Mouse (Mus musculus): ENCODE results near the gene Mycbp2. TPM values are rescaled to one million over a fixed set of nuclear protein-coding genes. Genes with fewer than 3 reads are reported as not detected.

Mycbp2 gene
- total and polyA plus RNA-seq, 3 experiments: 25.9 to 60.1 (median 29.5) TPM

- H3K4me2 ChIP-seq (ENCODE audit: insufficient read depth, low read depth, poor library complexity, severe bottlenecking): no peak overlapping the region
- TF ChIP-seq SIN3A (IDR thresholded peaks at IDR 0.05; ENCODE audit: low read length): no peak
- no peak for TF ChIP-seq HCFC1 (IDR thresholded peaks at IDR 0.05; ENCODE audit: low read depth, low read length)
- TF ChIP-seq JUN (IDR thresholded peaks at IDR 0.05; ENCODE audit: insufficient read depth, low read depth, low read length): no peak
- TF ChIP-seq JUND (conservative IDR thresholded peaks at IDR 0.05; ENCODE audit: low read depth, low read length): no peak
- no peak for TF ChIP-seq RCOR1 (conservative IDR thresholded peaks at IDR 0.05; ENCODE audit: low read depth, low read length)
- TF ChIP-seq ZMIZ1 (IDR thresholded peaks at IDR 0.05; ENCODE audit: low read depth, low read length): no peak
- no peak for TF ChIP-seq SMC3 (IDR thresholded peaks at IDR 0.05; ENCODE audit: low read depth, low read length)
- no peak for TF ChIP-seq GABPA (IDR thresholded peaks at IDR 0.05; ENCODE audit: insufficient replicate concordance, low read depth, low read length)
- no peak for TF ChIP-seq MXI1 (IDR thresholded peaks at IDR 0.05; ENCODE audit: low read depth, low read length)
- TF ChIP-seq ZC3H11A (IDR thresholded peaks at IDR 0.05; ENCODE audit: low read depth, low read length): no peak
- no peak for TF ChIP-seq ETS1 (conservative IDR thresholded peaks at IDR 0.05; ENCODE audit: low read depth, low read length)
- no peak for TF ChIP-seq IRF4 (IDR thresholded peaks at IDR 0.05; ENCODE audit: low read depth, low read length)
- no peak for TF ChIP-seq MYC (IDR thresholded peaks at IDR 0.05; ENCODE audit: low read depth, low read length)
- H3K9me3 ChIP-seq (replicated peaks; ENCODE audit: low read length): no peaks in the 10 kb centered on the region
- no peak for DNase-seq (ENCODE audit: extremely low read depth)
- H3K27me3 ChIP-seq (replicated peaks): no peaks in the 10 kb centered on the region
- dilution Hi-C loops (cut with MboI; ENCODE audit: extremely low pct_ligation_motif_present, extremely low pct_unique_long_range_greater_than_20kb, low sequenced_read_pairs) (no loop called here), in situ Hi-C loops (cut with MboI; ENCODE audit: low pct_ligation_motif_present, low pct_unique_long_range_greater_than_20kb, low sequenced_read_pairs) (no loop called here)
- peaks cover 0 to 39% of the 10 kb centered on the region in 2 experiments; a peak in 2 of 4 replicates for H3K4me1 ChIP-seq (ENCODE audit: control insufficient read depth in 1 of 2, insufficient read depth in 2 of 2)
- no peak overlapping the region for H3K4me3 ChIP-seq (replicated peaks in 1 of 3; ENCODE audit: low read depth in 2 of 3, low read length in 2 of 3, poor library complexity in 1 of 3)
- H3K27ac ChIP-seq (ENCODE audit: insufficient read depth, low read depth): no peak overlapping the region
- peaks cover 49% of the 10 kb centered on the region for H3K79me2 ChIP-seq (replicated peaks; ENCODE audit: control insufficient read depth, extremely low read depth, insufficient read depth, poor library complexity, severe bottlenecking)
- no peak overlapping the region for H3K9ac ChIP-seq (ENCODE audit: insufficient read depth, low read depth)
- peaks cover 27 to 56% of the 10 kb centered on the region in 2 experiments for H3K36me3 ChIP-seq (replicated peaks in 1 of 2; ENCODE audit: control insufficient read depth in 1 of 2, insufficient read depth in 1 of 2, low read length in 1 of 2)
Observed at GRCm38 (mm10) chr14:103095826-103096225, 250.8 kb downstream of the Mycbp2 start.

- TF ChIP-seq CHD2 (IDR thresholded peaks at IDR 0.05; ENCODE audit: low read length) (no peak), CTCF (conservative IDR thresholded peaks at IDR 0.05 in 1 of 2, IDR thresholded peaks at IDR 0.05 in 1 of 2; ENCODE audit: low read depth in 2 of 2, low read length in 2 of 2) (no peak), SIN3A (IDR thresholded peaks at IDR 0.05; ENCODE audit: low read length) (no peak), POLR2A (IDR thresholded peaks at IDR 0.05; ENCODE audit: low read depth, low read length) (no peak), RAD21 (IDR thresholded peaks at IDR 0.05; ENCODE audit: low read depth, low read length) (no peak), USF2 (conservative IDR thresholded peaks at IDR 0.05; ENCODE audit: low read depth, low read length) (no peak), UBTF (IDR thresholded peaks at IDR 0.05; ENCODE audit: low read depth, low read length) (no peak), HCFC1 (IDR thresholded peaks at IDR 0.05; ENCODE audit: low read depth, low read length) (no peak), ETS1 (conservative IDR thresholded peaks at IDR 0.05; ENCODE audit: low read depth, low read length) (no peak), ELF1 (IDR thresholded peaks at IDR 0.05; ENCODE audit: low read depth, low read length) (no peak), PAX5 (IDR thresholded peaks at IDR 0.05; ENCODE audit: low read length) (no peak), ZC3H11A (IDR thresholded peaks at IDR 0.05; ENCODE audit: low read depth, low read length) (no peak), ZMIZ1 (IDR thresholded peaks at IDR 0.05; ENCODE audit: low read depth, low read length) (no peak)
- Histone ChIP-seq H3K4me1 (ENCODE audit: control insufficient read depth in 1 of 2, insufficient read depth in 2 of 2) (peaks cover 0 to 39% of the 10 kb centered on the region in 2 experiments; a peak in 2 of 4 replicates), H3K4me3 (replicated peaks in 1 of 3; ENCODE audit: low read depth in 2 of 3, low read length in 2 of 3, poor library complexity in 1 of 3) (no peak overlapping the region), H3K27me3 (replicated peaks) (no peaks in the 10 kb centered on the region), H3K36me3 (replicated peaks in 1 of 2; ENCODE audit: control insufficient read depth in 1 of 2, insufficient read depth in 1 of 2, low read length in 1 of 2) (peaks cover 31 to 61% of the 10 kb centered on the region in 2 experiments), H3K9me3 (replicated peaks; ENCODE audit: low read length) (no peaks in the 10 kb centered on the region), H3K4me2 (ENCODE audit: insufficient read depth, low read depth, poor library complexity, severe bottlenecking) (no peak overlapping the region), H3K27ac (ENCODE audit: insufficient read depth, low read depth) (no peak overlapping the region), H3K79me2 (replicated peaks; ENCODE audit: control insufficient read depth, extremely low read depth, insufficient read depth, poor library complexity, severe bottlenecking) (peaks cover 53% of the 10 kb centered on the region), H3K9ac (ENCODE audit: insufficient read depth, low read depth) (no peak overlapping the region)
- no peak for DNase-seq (ENCODE audit: extremely low read depth)
- dilution Hi-C loops (cut with MboI; ENCODE audit: extremely low pct_ligation_motif_present, extremely low pct_unique_long_range_greater_than_20kb, low sequenced_read_pairs): no loop called here
- in situ Hi-C loops (cut with MboI; ENCODE audit: low pct_ligation_motif_present, low pct_unique_long_range_greater_than_20kb, low sequenced_read_pairs): no loop called here
Observed at GRCm38 (mm10) chr14:103095036-103095435, 251.6 kb downstream of the Mycbp2 start.

Data from CH12.LX (cell line).